Mouse (Mus musculus): ENCODE data around the gene Actg2.
A peak's percentile ranks its signal among the peaks of the same experiment; 100 is the strongest.
"Not testable (repeated sequence)": the region's sequence is repeated elsewhere in the genome, so short reads cannot be mapped to it uniquely, and the experiment has no call there.

Actg2 gene

DNA sequence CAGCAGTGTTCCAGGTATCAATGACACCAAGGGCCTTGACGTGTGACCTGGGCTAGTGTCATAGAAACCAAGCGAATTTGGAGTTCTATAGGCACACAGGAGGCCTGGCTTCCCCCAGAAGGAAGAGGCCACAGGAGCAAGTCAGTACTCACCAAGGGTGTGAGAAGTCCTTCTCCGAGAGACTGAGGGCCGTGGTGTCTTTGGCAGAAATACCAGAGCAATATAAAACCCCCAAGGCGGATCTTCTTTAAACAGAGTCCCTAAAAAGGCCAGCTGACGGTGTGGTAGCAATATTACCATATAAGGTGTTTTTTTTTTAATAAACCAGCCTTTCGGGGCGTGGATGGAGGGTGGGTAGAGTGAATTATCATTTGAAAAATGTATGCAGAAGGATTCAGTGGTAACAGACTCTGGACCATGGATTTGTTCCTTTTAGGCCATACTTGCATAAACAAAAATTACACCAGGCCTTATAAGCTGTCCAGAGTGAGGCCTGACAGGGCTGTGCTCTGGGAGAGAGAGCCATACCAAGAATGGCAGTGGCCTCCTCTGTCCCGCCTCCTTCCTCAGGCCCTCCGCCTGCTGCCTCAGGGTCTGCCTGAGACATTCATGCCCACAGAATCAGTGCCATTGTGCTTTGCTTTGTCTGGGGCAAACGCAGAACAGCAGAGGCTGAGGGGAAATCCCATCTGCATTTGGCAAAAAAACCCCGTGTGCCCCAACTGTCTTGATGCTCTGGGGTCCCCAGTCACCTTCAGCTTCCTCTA, at the start of gene Actg2:
Gene Actg2 (minus strand): TSS at position 238 of the 767 bp plus-strand sequence.
- peak in 1 of 2 experiments; percentile 25 for DNase-seq (ENCODE audit: low spot score in 2 of 2)

GRCm38 (mm10) chr6:83585328-83585727, 49.3 kb upstream of the Actg2 start:
- not testable (repeated sequence) for DNase-seq (ENCODE audit: low spot score in 2 of 2)

GRCm38 (mm10) chr6:83583591-83583990, 47.5 kb upstream of the Actg2 start:
- DNase-seq (ENCODE audit: low spot score in 2 of 2), result no peak

GRCm38 (mm10) chr6:83582938-83583270, 46.8 kb upstream of the Actg2 start:
- DNase-seq (ENCODE audit: low spot score in 2 of 2), result no peak

- no peak for DNase-seq (ENCODE audit: low spot score in 2 of 2)
These were observed 46.3 kb upstream of the Actg2 start for GRCm38 (mm10) chr6:83582135-83582937.

DNA sequence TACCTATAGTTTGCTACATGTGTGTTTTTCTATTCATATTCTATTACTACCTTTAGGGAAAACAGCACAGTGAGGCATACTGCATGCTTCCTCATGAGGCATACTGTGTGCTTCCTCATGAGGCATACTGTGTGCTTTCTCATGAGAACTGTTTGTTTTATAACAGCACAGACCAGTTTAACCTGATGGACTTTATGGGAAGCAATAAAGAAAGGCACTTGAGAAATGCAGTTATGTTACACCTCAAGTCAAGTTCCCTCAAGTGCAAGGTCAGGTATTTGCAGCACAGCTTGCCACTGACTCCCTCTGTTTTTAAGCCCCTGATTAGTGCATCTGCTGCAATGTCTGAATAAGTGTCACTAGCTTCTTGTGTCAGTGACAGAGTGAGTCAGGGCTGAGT, 41.5 kb upstream of the Actg2 start:
- DNase-seq (ENCODE audit: low spot score in 2 of 2), result no peak

DNA sequence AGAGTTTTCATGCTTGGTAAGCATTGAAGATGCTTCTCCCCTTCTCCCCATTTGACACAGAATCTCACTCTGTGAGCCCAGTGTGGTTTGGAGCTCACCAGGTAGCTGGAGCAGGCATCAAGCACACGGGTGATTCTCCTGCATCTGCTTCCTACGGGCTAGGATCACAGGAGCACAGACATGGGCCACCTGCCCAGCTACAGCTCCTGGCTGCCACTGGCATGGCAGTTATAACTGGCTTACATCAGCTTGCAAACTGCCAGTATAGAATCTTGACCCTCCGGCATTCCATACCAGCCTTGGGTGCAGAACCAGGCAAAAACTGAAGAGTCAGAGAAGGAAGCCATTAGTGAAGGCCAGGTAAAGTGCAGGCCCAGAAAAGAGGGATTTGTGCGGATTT, 39.5 kb upstream of the Actg2 start:
- DNase-seq (ENCODE audit: low spot score in 2 of 2), result no peak

GRCm38 (mm10) chr6:83572671-83573070, 36.6 kb upstream of the Actg2 start, which contains the start of gene Stambp:
TSS of gene Stambp (minus strand) at chr6:83572729.
- DNase-seq (ENCODE audit: low spot score in 2 of 2), result no peak

DNA sequence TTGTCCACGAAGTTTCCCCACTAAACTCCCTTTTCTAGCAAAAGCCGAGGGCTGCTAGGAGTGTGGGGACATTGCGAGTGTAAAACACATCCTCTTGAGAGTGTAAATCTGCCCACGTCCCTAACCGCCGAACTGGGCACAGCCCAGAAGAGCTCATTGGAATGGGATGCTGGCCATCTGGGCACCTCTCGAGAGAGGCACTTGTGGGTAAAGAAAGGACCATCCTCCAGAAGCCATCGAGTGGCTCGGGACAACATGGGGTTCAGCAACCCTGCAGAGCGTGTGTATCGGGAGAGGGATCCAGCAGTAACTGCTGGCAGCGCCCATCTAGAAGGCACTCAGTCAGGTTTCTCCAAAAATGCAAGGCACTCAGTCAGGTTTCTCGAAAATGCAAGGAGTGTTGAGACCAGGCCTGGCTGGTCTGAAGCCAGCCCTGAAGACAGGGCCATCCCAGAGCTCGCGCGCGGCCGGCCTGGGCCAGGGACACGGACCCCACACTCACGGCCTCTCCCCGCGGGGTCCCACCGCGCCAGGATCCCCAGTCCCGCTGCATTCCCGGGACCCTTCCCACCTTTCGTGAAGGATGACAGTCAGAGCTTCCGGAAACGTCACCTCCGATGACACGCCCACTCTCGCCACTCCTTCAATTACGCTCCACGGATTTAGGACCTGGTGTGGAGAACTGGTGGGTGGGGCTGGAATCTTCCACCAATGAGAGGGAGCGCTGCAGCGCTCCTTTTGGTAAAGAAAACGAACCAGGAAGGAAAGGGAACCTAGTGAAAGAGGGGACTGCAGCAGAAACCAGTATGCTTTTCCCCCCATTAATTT, 36.0 kb upstream of the Actg2 start:
- peak; percentile 80 to 89 for DNase-seq (ENCODE audit: low spot score in 2 of 2)

DNA sequence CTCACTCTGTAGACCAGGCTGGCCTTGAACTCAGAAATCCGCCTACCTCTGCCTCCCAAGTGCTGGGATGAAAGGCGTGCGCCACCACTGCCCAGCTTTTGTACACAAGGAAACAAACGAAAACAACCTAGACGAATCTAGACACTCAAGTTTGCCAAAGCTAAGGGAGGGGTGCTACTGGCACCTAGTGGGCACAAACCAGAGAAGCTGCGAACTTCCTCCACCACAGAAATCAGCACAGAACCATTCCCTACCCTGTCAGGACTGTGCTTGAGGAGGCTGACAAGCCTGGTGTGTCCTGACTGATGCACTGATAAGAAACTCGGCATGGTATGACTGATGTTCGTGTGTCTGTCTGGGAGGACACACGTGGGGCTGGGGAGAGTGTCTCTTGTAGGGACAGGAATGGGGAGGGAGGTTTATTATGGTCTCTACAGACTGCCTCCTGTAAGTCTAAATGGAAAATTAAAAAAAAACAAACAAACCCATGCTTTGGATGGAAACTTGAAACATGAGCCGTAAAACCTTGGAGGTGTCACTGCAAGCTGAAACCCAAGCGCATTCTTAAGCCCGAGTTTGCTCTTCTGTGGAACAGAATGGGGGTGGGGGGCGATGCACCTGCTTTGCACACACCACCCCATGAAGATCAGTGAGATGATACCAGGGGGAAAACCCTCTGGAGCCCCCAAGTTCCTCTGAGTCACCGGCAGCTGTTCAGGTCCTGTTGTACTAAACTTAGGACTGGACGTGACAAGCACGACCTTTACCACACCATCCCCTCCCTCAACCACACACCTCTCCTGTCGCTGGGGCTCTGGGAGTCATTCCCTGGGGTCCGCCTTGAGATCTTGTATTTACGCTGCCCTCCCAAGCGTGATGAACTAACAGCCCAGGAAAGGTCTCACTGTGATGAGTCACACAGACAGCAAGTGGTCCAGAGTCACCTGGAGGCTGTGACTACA, 33.1 kb upstream of the Actg2 start:
- DNase-seq (ENCODE audit: low spot score in 2 of 2), result no peak

DNA sequence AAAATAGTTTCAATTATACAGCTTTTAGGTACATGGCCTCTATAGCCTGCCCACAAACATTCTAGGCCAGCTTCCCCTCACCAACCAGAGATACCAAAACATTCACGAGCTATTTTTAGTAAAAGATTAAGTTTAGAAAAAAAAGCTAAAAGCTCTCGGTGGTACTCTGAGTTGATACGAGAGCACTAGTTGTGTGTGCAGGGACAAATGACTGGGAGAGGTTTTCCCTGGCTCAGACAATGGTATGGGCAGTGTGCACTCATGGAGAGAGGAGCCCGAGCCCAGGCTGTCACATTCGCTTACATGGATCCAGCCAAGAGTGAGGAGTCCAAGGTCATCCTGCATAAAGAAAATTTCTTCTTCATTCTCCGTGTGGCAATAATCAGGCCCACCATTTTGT, 19.9 kb upstream of the Actg2 start:
- no peak for DNase-seq (ENCODE audit: low spot score in 2 of 2)

- DNase-seq (ENCODE audit: low spot score in 2 of 2), result no peak
These were observed 12.3 kb upstream of the Actg2 start for GRCm38 (mm10) chr6:83548346-83548745.

DNA sequence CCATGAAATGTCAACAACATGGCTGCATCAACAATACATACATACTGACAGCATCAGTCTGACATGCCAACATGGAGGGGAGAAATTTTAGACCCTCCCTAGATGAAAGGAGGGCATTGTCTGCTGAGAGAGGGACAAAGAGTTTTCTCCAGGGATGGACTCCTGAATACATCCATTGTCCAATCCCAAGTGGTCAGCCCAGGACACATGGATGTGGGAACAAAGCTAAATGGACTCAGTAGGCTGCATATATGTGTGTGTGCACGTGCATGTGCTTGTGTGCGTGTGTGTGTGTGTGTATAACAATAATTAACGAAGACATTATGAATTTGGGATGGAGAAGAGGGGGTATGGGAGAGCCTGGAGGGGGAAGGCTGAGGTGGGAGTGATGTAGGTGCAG, 9.7 kb upstream of the Actg2 start:
- no peak for DNase-seq (ENCODE audit: low spot score in 2 of 2)

DNA sequence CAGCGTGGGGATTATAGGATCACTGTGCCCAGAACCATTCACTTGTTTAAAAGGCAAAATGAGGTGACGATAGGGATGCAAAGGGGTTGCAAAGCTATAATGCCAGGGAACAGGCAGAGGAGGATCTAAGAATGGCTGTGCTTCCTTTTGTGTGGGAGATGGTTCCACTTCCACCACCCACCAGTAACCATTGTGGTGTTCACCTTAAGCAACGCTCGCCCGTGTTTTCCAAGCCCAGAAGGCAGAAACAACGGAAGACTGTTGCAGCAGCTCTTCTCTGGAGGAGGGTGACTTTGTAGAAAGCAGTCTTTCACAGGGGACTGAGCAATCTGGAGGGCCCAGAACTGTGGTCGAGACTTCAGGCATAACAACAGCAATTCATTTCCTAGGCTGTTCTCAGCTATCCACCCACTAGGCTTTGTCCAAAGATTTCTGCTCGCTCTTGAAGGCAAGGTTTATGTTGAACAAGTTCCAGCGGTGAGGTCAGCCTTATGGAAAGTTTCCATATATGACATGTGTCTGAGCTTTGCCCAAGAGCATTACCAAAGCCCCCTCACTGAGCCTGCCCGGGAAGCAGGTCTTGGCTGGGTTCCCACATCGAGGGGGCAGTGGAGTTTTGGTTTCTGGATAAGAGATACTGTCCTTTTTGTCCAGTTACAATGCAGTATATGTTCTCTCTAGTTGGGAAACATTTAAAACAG, 5.8 kb upstream of the Actg2 start:
- DNase-seq (ENCODE audit: low spot score in 2 of 2), result peak; percentile 50 to 71

- no peak for DNase-seq (ENCODE audit: low spot score in 2 of 2)
These were observed 4.0 kb upstream of the Actg2 start for GRCm38 (mm10) chr6:83540017-83540416.

GRCm38 (mm10) chr6:83536795-83537059, 662 bp upstream of the Actg2 start:
- no peak for DNase-seq (ENCODE audit: low spot score in 2 of 2)

- no peak for DNase-seq (ENCODE audit: low spot score in 2 of 2)
These were observed 3.5 kb downstream of the Actg2 start for GRCm38 (mm10) chr6:83532608-83533007.

DNA sequence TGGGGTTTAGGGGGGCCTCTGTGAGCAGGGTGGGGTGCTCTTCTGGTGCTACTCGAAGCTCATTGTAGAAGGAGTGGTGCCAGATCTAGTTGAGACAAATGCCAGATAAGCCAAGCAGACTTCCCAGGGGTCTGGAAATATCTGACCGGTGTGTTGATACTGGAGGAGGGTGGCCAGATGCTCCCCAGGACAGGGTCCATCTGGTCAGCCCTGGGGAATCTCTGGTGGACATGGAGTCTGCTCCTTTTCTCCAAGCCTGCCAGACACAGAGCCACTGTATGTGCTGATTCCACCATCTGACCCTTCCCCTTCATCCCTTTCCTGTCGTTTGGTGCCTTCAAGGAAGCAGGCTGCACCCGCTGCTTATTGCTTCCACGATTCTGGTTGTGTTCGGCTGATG, 12.9 kb downstream of the Actg2 start:
- DNase-seq (ENCODE audit: low spot score in 2 of 2), result no peak

- no peak for DNase-seq (ENCODE audit: low spot score in 2 of 2)
These were observed 14.3 kb downstream of the Actg2 start for GRCm38 (mm10) chr6:83521784-83522183.

GRCm38 (mm10) chr6:83518637-83519036, 17.4 kb downstream of the Actg2 start:
- no peak for DNase-seq (ENCODE audit: low spot score in 2 of 2)

- DNase-seq (ENCODE audit: low spot score in 2 of 2), result no peak
These were observed 20.9 kb downstream of the Actg2 start for GRCm38 (mm10) chr6:83515172-83515571.

Measured in urinary bladder, postnatal 4 days (tissue).